Mouse (Mus musculus) CD8-positive naive resting alpha-beta T cell, adult 2 months (primary cell): ENCODE results near the gene Baz2b.
A peak's percentile ranks its signal among the peaks of the same experiment; 100 is the strongest.

ENCODE experiments used
- DNase-seq, 2 experiments: peaks; one replicate each; pipeline ENCODE4 v3.0.0; 2022; ENCODE audit warnings: low read depth in 2 of 2, low spot score in 2 of 2

Baz2b gene

GRCm38 (mm10) chr2:60133072-60133471 lies 76.6 kb downstream of the Baz2b start:
- DNase-seq, result no peak

- DNase-seq, result no peak
Observed at GRCm38 (mm10) chr2:60132269-60133042, 77.2 kb downstream of the Baz2b start.

GRCm38 (mm10) chr2:60128631-60129030 lies 81.0 kb downstream of the Baz2b start:
- no peak for DNase-seq

GRCm38 (mm10) chr2:60126831-60127230 lies 82.8 kb downstream of the Baz2b start:
- no peak for DNase-seq

GRCm38 (mm10) chr2:60126292-60126691 lies 83.3 kb downstream of the Baz2b start:
- no peak for DNase-seq

GRCm38 (mm10) chr2:60125049-60126004 lies 84.3 kb downstream of the Baz2b start:
- DNase-seq, result peak; percentile 46 to 53

- DNase-seq, result peak; percentile 17 to 26
Observed at GRCm38 (mm10) chr2:60124648-60125048, 85.0 kb downstream of the Baz2b start.

- DNase-seq, result no peak
Observed at GRCm38 (mm10) chr2:60123911-60124647, 85.6 kb downstream of the Baz2b start.

GRCm38 (mm10) chr2:60123061-60123874 lies 86.4 kb downstream of the Baz2b start:
- no peak for DNase-seq

GRCm38 (mm10) chr2:60122188-60122587 lies 87.5 kb downstream of the Baz2b start:
- no peak for DNase-seq

- no peak for DNase-seq
Observed at GRCm38 (mm10) chr2:60120681-60121080, 89.0 kb downstream of the Baz2b start.

- no peak for DNase-seq
Observed at GRCm38 (mm10) chr2:60118684-60119558, 90.7 kb downstream of the Baz2b start.

- DNase-seq, result no peak
Observed at GRCm38 (mm10) chr2:60117867-60118266, 91.8 kb downstream of the Baz2b start.

- no peak for DNase-seq
Observed at GRCm38 (mm10) chr2:60115891-60116554, 93.6 kb downstream of the Baz2b start.

GRCm38 (mm10) chr2:60114901-60115300 lies 94.7 kb downstream of the Baz2b start:
- DNase-seq, result no peak

- DNase-seq, result no peak
Observed at GRCm38 (mm10) chr2:60113661-60114560, 95.7 kb downstream of the Baz2b start.

GRCm38 (mm10) chr2:60112116-60112515 lies 97.5 kb downstream of the Baz2b start:
- no peak for DNase-seq

- DNase-seq, result no peak
Observed at GRCm38 (mm10) chr2:60109001-60109400, 100.6 kb downstream of the Baz2b start.
